Mouse (Mus musculus): ENCODE results near the gene Adarb1. TPM values are rescaled to one million over a fixed set of nuclear protein-coding genes. Genes with fewer than 3 reads are reported as not detected.

Gene Adarb1
- polyA plus RNA-seq (2015; fragmentation: Illumina TruSeq; extraction: RNeasy Lipid Tissue Mini Kit (QIAGEN cat#74804); ENCODE audit: insufficient read depth, low replicate concordance), result 3.1 TPM

GRCm38 (mm10) chr10:77418138-77418537 lies at the start of gene Adarb1:
TSS of gene Adarb1 (minus strand) at chr10:77418270.

GRCm38 (mm10) chr10:77258704-77259621 lies 159.1 kb downstream of the Adarb1 start, which contains the start of gene Pofut2:
TSS of gene Pofut2 (plus strand) at chr10:77259218.

Other genes with a start within 250 kb of the Adarb1 start
- 10.7 TPM for gene Pofut2, start 159.1 kb downstream of the Adarb1 start, polyA plus RNA-seq (2015; fragmentation: Illumina TruSeq; extraction: RNeasy Lipid Tissue Mini Kit (QIAGEN cat#74804); ENCODE audit: insufficient read depth, low replicate concordance)
- gene Fam207a, start 97.5 kb upstream of the Adarb1 start, polyA plus RNA-seq (2015; fragmentation: Illumina TruSeq; extraction: RNeasy Lipid Tissue Mini Kit (QIAGEN cat#74804); ENCODE audit: insufficient read depth, low replicate concordance), result 8.7 TPM
- 140 TPM for gene Itgb2, start 112.0 kb upstream of the Adarb1 start, polyA plus RNA-seq (2015; fragmentation: Illumina TruSeq; extraction: RNeasy Lipid Tissue Mini Kit (QIAGEN cat#74804); ENCODE audit: insufficient read depth, low replicate concordance)
- 83.9 TPM for gene Pttg1ip, start 163.4 kb upstream of the Adarb1 start, polyA plus RNA-seq (2015; fragmentation: Illumina TruSeq; extraction: RNeasy Lipid Tissue Mini Kit (QIAGEN cat#74804); ENCODE audit: insufficient read depth, low replicate concordance)
- gene Sumo3, start 187.8 kb upstream of the Adarb1 start, polyA plus RNA-seq (2015; fragmentation: Illumina TruSeq; extraction: RNeasy Lipid Tissue Mini Kit (QIAGEN cat#74804); ENCODE audit: insufficient read depth, low replicate concordance), result 158 TPM
- gene Gm49325, start 187.9 kb upstream of the Adarb1 start, polyA plus RNA-seq (2015; fragmentation: Illumina TruSeq; extraction: RNeasy Lipid Tissue Mini Kit (QIAGEN cat#74804); ENCODE audit: insufficient read depth, low replicate concordance), result not detected
- 33.2 TPM for gene Ube2g2, start 204.0 kb upstream of the Adarb1 start, polyA plus RNA-seq (2015; fragmentation: Illumina TruSeq; extraction: RNeasy Lipid Tissue Mini Kit (QIAGEN cat#74804); ENCODE audit: insufficient read depth, low replicate concordance)

All from spleen, adult 10 weeks (tissue).